Mouse (Mus musculus): ENCODE data around the gene Dpep2nb.

GRCm38 (mm10) chr8:105990856-105991387 lies 14.9 kb downstream of the Dpep2nb start, which contains the start of gene Dus2:
- TF ChIP-seq POLR2A (IDR thresholded peaks at IDR 0.05; ENCODE audit: low read depth, low read length) (no peak), CTCF (IDR thresholded peaks at IDR 0.05; ENCODE audit: borderline replicate concordance, insufficient read depth, low read length) (peak; percentile 78; the same call in 1 of the 2 replicates)

All from embryonic fibroblast, embryonic 13.5 days (primary cell).